Mouse (Mus musculus): ENCODE measurements around the gene Mkln1. TPM values are rescaled to one million over a fixed set of nuclear protein-coding genes. Genes with fewer than 3 reads are reported as not detected.

The Mkln1 gene
- total and polyA plus RNA-seq, 2 experiments, result 67.0 to 120 TPM

- WGBS, result 85% methylated on average over 4 of the region's 4 CpGs
- no peaks in the 10 kb centered on the region for H3K27me3 ChIP-seq (ENCODE audit: control insufficient read depth, insufficient read depth, low read length)
- DNase-seq (ENCODE audit: extremely low read depth, low read depth, low spot score), result no peak
Measured at GRCm38 (mm10) chr6:31478221-31478620, 79.7 kb downstream of the Mkln1 start.

GRCm38 (mm10) chr6:31480008-31480407 lies 81.5 kb downstream of the Mkln1 start:
- Histone ChIP-seq H3K79me2 (ENCODE audit: control insufficient read depth, insufficient read depth, low read length) (peaks cover 3% of the 10 kb centered on the region; the same call in 1 of the 2 replicates), H3K9ac (ENCODE audit: low read depth, low read length) (no peak overlapping the region), H3K4me3 (ENCODE audit: insufficient read depth, low read depth, low read length) (no peak overlapping the region), H3K27me3 (ENCODE audit: control insufficient read depth, insufficient read depth, low read length) (no peaks in the 10 kb centered on the region), H3K4me1 (ENCODE audit: control insufficient read depth, insufficient read depth, low read length) (peaks cover 2% of the 10 kb centered on the region; the same call in 1 of the 2 replicates), H3K27ac (replicated peaks; ENCODE audit: insufficient read depth, low read depth, low read length) (no peak overlapping the region), H3K36me3 (ENCODE audit: control insufficient read depth, insufficient read depth, low read length) (peaks cover 31% of the 10 kb centered on the region)
- DNase-seq (ENCODE audit: extremely low read depth, low read depth, low spot score), result peak; percentile 72
- no peak for TF ChIP-seq CTCF (IDR thresholded peaks at IDR 0.05; ENCODE audit: low read depth, low read length)
- TF ChIP-seq POLR2A (IDR thresholded peaks at IDR 0.05; ENCODE audit: extremely low read depth, insufficient read depth, low read length), result no peak
- 28% methylated on average over 4 of the region's 4 CpGs for WGBS

More at GRCm38 (mm10) chr6:31478221-31478620, 79.7 kb downstream of the Mkln1 start:
- no peak for TF ChIP-seq CTCF (IDR thresholded peaks at IDR 0.05; ENCODE audit: low read depth, low read length)
- Histone ChIP-seq H3K9ac (ENCODE audit: low read depth, low read length) (no peak overlapping the region), H3K4me1 (ENCODE audit: control insufficient read depth, insufficient read depth, low read length) (peaks cover 2% of the 10 kb centered on the region; the same call in 1 of the 2 replicates), H3K79me2 (ENCODE audit: control insufficient read depth, insufficient read depth, low read length) (no peaks in the 10 kb centered on the region), H3K4me3 (ENCODE audit: insufficient read depth, low read depth, low read length) (no peak overlapping the region), H3K36me3 (ENCODE audit: control insufficient read depth, insufficient read depth, low read length) (peaks cover 38% of the 10 kb centered on the region), H3K27ac (replicated peaks; ENCODE audit: insufficient read depth, low read depth, low read length) (no peak overlapping the region)

GRCm38 (mm10) chr6:31486601-31487000 lies 88.1 kb downstream of the Mkln1 start:
- no peak for DNase-seq (ENCODE audit: extremely low read depth, low read depth, low spot score)
- WGBS, result 90% methylated on average over 2 of the region's 2 CpGs
- Histone ChIP-seq H3K9ac (ENCODE audit: low read depth, low read length) (no peak overlapping the region), H3K4me3 (ENCODE audit: insufficient read depth, low read depth, low read length) (no peak overlapping the region), H3K79me2 (ENCODE audit: control insufficient read depth, insufficient read depth, low read length) (peaks cover 3% of the 10 kb centered on the region), H3K27me3 (ENCODE audit: control insufficient read depth, insufficient read depth, low read length) (no peaks in the 10 kb centered on the region), H3K27ac (replicated peaks; ENCODE audit: insufficient read depth, low read depth, low read length) (no peak overlapping the region), H3K4me1 (ENCODE audit: control insufficient read depth, insufficient read depth, low read length) (no peaks in the 10 kb centered on the region), H3K36me3 (ENCODE audit: control insufficient read depth, insufficient read depth, low read length) (peaks cover 33% of the 10 kb centered on the region)
- TF ChIP-seq CTCF (IDR thresholded peaks at IDR 0.05; ENCODE audit: low read depth, low read length) (no peak), POLR2A (IDR thresholded peaks at IDR 0.05; ENCODE audit: extremely low read depth, insufficient read depth, low read length) (no peak)

- peaks cover 34% of the 10 kb centered on the region for H3K36me3 ChIP-seq (ENCODE audit: control insufficient read depth, insufficient read depth, low read length)
- no peaks in the 10 kb centered on the region for H3K27me3 ChIP-seq (ENCODE audit: control insufficient read depth, insufficient read depth, low read length)
- H3K4me3 ChIP-seq (ENCODE audit: insufficient read depth, low read depth, low read length), result no peak overlapping the region
- TF ChIP-seq CTCF (IDR thresholded peaks at IDR 0.05; ENCODE audit: low read depth, low read length) (no peak), POLR2A (IDR thresholded peaks at IDR 0.05; ENCODE audit: extremely low read depth, insufficient read depth, low read length) (no peak)
- H3K79me2 ChIP-seq (ENCODE audit: control insufficient read depth, insufficient read depth, low read length), result no peaks in the 10 kb centered on the region; the same call in 1 of the 2 replicates
- H3K9ac ChIP-seq (ENCODE audit: low read depth, low read length), result no peak overlapping the region
- 97% methylated on average over 7 of the region's 7 CpGs for WGBS
- no peaks in the 10 kb centered on the region for H3K4me1 ChIP-seq (ENCODE audit: control insufficient read depth, insufficient read depth, low read length)
- DNase-seq (ENCODE audit: extremely low read depth, low read depth, low spot score), result no peak
- no peak overlapping the region for H3K27ac ChIP-seq (replicated peaks; ENCODE audit: insufficient read depth, low read depth, low read length)
Measured at GRCm38 (mm10) chr6:31489950-31490349, 91.4 kb downstream of the Mkln1 start.

GRCm38 (mm10) chr6:31495122-31495731 lies 96.7 kb downstream of the Mkln1 start:
- DNase-seq (ENCODE audit: extremely low read depth, low read depth, low spot score), result no peak
- H3K36me3 ChIP-seq (ENCODE audit: control insufficient read depth, insufficient read depth, low read length), result peaks cover 34% of the 10 kb centered on the region
- WGBS, result 95% methylated on average over 2 of the region's 2 CpGs
- no peak overlapping the region for H3K9ac ChIP-seq (ENCODE audit: low read depth, low read length)
- H3K4me1 ChIP-seq (ENCODE audit: control insufficient read depth, insufficient read depth, low read length), result peaks cover 5% of the 10 kb centered on the region
- H3K79me2 ChIP-seq (ENCODE audit: control insufficient read depth, insufficient read depth, low read length), result no peaks in the 10 kb centered on the region
- H3K27me3 ChIP-seq (ENCODE audit: control insufficient read depth, insufficient read depth, low read length), result no peaks in the 10 kb centered on the region
- H3K27ac ChIP-seq (replicated peaks; ENCODE audit: insufficient read depth, low read depth, low read length), result no peak overlapping the region
- H3K4me3 ChIP-seq (ENCODE audit: insufficient read depth, low read depth, low read length), result no peak overlapping the region
- TF ChIP-seq POLR2A (IDR thresholded peaks at IDR 0.05; ENCODE audit: extremely low read depth, insufficient read depth, low read length) (no peak), CTCF (IDR thresholded peaks at IDR 0.05; ENCODE audit: low read depth, low read length) (no peak)

- H3K9ac ChIP-seq (ENCODE audit: low read depth, low read length), result no peak overlapping the region
- no peaks in the 10 kb centered on the region for H3K27me3 ChIP-seq (ENCODE audit: control insufficient read depth, insufficient read depth, low read length)
- no peak overlapping the region for H3K4me3 ChIP-seq (ENCODE audit: insufficient read depth, low read depth, low read length)
- DNase-seq (ENCODE audit: extremely low read depth, low read depth, low spot score), result no peak
- WGBS, result 90% methylated on average over 2 of the region's 2 CpGs
- H3K27ac ChIP-seq (replicated peaks; ENCODE audit: insufficient read depth, low read depth, low read length), result no peak overlapping the region
- H3K79me2 ChIP-seq (ENCODE audit: control insufficient read depth, insufficient read depth, low read length), result no peaks in the 10 kb centered on the region
- TF ChIP-seq CTCF (IDR thresholded peaks at IDR 0.05; ENCODE audit: low read depth, low read length), result no peak
- H3K4me1 ChIP-seq (ENCODE audit: control insufficient read depth, insufficient read depth, low read length), result peaks cover 8% of the 10 kb centered on the region
- peaks cover 34% of the 10 kb centered on the region for H3K36me3 ChIP-seq (ENCODE audit: control insufficient read depth, insufficient read depth, low read length)
Measured at GRCm38 (mm10) chr6:31496227-31496626, 97.7 kb downstream of the Mkln1 start.

Data from liver, adult 2 months (tissue).